Mouse (Mus musculus) common myeloid progenitor, adult 5-6 weeks (primary cell): Measurements from ENCODE around the gene Ifih1. TPM values are rescaled to one million over a fixed set of nuclear protein-coding genes. Genes with fewer than 3 reads are reported as not detected.

ENCODE experiments used
- ATAC-seq: replicated peaks from 2 replicates; pipeline ENCODE4 v1.8.0; 2016; ENCODE audit warnings: low read depth, mild to moderate bottlenecking, moderate TSS enrichment, inconsistent platforms; ENCODE audit not compliant: poor library complexity, severe bottlenecking
- total RNA-seq: library from RNA; stranded (forward); fragments of 200-1000, 187-1606 nt; gene quantifications from 2 replicates; pipeline ENCODE4 v1.2.3, GENCODE M21; 2017

Gene Ifih1
- 27.3 and 29.9 TPM in 2 replicates for total RNA-seq

- ATAC-seq = peak; percentile 91
These were observed at the start of gene Ifih1 for GRCm38 (mm10) chr2:62646014-62646645. Gene Ifih1, minus strand, starts transcription at chr2:62646255.

- ATAC-seq = peak; percentile 27
These were observed 39.9 kb upstream of the Ifih1 start for GRCm38 (mm10) chr2:62685934-62686333.

DNA sequence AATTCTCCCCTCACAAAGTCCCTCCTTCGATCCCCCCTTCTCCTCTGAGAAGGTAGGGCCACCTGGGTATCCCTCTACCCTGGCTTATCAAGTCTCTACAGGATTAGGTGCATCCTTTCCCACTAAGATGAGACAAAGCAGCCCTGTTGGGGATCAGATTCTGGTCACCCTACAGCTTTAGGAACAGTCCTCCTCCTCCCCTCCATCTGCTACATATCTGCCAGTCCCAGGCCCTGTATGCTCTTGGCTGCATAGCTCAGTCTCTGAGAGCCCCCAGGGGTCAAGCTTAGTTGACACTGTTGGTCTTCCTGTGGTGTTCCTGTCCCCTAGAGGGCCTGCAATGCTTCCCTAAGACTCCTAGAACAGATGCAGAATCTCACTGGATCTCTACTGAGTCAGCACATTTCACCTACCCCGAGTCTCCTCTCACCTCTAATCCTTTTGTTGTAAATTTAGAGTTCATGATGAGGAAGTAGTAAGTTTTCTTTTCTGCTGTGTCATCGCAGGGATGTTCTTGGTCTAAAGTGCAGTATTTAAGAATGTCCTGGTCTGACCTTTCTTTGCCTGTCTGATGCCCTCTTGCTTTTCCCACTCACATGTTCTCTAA, 39.0 kb upstream of the Ifih1 start:
- ATAC-seq = peak; percentile 92

DNA sequence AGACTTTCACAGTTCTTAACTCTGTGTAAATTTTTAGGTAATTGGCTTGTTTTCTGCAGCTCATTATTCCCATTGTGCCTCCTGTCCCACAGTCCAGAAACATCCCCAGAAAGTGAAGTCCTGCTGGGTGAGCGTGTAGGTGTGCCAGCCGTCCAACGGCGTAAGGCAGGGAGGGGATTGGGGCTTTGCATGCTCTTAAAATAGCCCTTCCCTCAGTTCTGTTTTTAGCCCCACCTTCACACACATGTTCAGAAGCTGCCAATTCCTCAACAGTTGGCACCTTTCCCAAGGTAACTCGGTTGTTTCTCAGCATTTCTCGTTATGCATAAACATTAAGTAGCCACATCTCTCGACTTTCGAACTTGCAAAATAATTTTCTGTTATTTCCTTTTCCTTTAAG, 35.6 kb upstream of the Ifih1 start:
- ATAC-seq = no peak

DNA sequence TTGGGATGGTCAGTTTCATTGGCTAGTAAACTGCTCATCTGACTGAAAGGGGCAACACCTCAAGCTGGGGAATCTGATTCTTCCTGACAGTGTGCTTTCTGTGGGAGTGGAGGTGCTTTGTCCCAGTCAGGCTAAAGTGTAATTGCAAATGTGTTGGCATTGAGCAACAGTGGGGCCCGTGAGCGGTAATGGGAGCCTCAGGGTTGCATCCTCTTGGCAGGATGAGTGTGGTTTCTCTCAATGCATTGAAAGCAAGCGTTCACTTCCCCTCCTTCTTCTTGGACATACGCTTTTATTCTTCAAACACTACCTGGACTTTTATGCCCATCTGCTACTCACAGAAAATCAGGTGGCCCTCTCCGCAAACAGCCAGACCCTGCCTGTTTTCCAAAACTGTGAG, 26.7 kb upstream of the Ifih1 start:
- ATAC-seq = peak; percentile 73

DNA sequence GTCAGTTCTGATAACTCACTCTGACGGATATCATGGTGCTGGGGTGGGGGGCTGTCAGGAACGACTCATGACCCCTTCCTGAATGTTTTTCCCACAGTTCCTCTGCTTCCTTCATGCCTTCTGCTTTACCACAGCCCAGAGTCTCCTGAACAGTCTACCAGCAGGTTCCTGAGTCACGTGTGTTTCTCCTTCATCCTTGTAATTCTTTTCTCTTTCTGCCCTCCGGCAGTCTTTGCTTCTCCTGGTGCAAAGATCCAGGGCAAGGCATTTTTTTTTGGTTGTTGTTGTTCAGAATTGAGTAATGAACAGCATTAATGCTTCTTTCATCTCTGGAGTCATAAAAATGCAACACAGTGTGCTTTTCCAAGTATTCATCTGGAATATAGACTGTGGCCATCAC, 24.7 kb upstream of the Ifih1 start:
- no peak for ATAC-seq

DNA sequence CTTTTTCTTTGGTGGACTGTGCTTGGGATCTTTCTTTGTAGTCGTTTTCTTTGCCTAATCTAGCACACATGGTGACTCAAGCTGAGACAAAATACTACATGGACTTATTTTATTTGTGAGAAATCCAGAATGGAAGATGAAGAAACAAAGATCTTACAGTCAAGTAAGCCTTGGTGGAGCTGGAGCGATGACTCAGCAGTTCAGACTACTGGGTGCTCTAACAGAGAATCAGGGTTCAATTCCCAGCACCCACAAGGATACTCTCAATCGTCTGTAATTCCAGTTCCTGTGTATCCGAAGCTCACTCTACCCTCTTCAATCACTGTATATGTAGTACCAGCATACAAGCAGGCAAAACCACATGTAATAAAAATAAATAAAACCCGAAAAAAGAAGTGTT, 24.2 kb upstream of the Ifih1 start:
- ATAC-seq = no peak

- no peak for ATAC-seq
These were observed 23.8 kb upstream of the Ifih1 start for GRCm38 (mm10) chr2:62669848-62670247.

GRCm38 (mm10) chr2:62665536-62665935, 19.5 kb upstream of the Ifih1 start:
- no peak for ATAC-seq

DNA sequence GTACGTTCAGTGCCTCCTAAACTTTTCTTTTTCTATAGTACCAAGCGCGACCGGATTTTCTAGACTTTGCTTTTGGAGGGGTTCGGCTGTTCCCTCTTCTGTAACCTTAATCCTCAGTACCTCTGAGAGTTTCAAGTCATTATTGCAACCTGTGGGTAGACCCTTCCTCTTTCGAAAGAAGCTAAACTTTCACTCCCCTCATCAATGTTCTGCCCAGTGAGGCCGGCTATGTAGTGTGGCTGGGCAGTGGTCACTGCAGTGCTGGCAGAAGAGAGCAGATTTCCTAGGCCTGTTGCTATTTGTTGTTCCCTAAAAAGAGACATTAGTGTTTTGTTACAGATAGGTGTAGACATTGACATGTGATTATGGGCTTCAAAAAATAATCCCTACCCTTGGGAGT, 18.8 kb upstream of the Ifih1 start:
- ATAC-seq = 0 out of 2 replicates have a peak, but pooled peaks have one; percentile 10

DNA sequence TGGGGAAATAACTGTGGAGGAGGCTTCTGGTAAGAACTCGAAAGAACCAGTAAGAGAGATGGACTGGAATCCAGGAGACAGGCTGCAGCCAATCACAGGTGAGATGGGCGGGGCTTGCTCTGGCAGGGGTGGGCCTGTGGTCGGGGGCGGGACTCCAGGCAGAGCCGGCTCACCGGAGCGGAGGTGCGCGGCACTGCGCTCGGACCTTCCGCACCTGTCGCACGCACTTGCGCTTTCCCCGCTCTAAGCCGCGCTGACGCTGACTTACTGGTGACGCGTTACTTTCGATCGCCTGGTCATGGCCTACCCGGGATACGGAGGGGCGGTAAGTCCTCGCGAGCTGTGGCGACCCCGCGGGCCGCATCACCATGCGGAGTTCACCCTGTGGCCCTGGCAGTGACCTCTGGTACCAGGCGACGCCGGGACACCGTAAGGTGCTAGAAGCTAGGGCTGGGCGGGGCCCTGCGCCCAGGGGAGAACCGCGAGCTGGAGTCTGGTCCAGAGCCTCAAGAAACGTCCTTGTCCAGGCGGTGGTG, 18.1 kb upstream of the Ifih1 start, which contains the start of gene Gca:
Gene Gca, plus strand, starts transcription at position 151 of the 536 bp plus-strand sequence.
- peak; percentile 97 for ATAC-seq

GRCm38 (mm10) chr2:62662560-62662959, 16.5 kb upstream of the Ifih1 start:
- no peak for ATAC-seq

DNA sequence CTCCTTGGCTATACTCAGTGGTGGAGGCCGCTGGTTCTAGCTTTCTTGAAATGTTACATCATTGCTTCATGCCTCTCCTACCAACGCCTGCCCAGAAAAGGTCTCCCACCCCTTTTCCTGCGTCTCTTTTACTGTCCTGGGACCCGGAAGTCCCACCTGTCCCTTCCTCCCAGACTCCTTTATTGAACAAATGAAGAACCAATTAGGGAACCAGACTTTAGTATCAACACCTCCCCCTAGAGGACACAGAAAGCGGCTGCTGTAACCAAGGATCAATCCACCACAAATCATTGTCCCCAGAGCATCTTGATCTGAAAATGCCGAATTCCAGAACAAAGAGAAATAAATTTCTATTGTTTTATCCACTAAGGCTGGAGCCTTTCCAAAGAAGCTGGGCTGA, 14.5 kb upstream of the Ifih1 start:
- ATAC-seq = no peak

GRCm38 (mm10) chr2:62656072-62656471, 10.0 kb upstream of the Ifih1 start:
- ATAC-seq = 0 out of 2 replicates have a peak, but pooled peaks have one; percentile 37

DNA sequence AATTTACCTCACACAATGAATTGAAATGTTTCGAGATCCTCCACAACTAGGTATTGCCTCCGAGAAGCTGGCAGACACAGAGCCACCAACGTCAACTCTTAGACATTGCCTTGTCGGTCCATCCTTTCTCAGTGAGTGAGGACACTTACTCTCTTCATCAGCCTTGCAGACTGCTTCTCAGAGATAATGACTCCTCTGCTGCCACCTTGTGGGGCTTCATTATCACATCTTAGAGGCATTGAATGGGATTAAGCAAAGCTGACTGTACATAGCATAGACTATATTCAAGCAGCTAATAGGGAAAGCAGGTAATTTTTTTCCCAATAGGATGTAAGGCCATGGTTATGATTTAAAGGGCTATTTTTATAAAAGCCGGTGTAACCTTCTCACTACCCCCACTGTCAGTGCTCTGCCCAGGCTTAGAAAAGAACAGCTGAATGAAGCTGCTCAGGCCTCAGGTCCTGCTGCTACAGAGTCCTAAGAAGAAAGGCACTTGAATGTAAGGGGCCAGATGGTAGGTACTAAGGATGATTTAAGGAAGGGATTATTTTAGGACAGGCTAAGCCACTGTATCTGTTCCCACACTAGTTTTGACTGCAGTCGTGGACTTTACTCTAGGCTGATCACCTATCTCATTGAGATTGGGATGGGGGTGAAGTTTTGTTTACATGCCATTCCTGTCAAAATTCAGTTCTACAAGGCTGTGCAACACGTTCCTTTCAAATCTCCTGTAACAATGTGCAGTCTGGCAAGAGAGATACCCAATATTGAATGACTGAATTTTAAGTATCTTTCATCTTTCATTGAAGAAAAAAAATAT, 8.7 kb upstream of the Ifih1 start:
- peak; percentile 99 for ATAC-seq

GRCm38 (mm10) chr2:62652466-62652865, 6.4 kb upstream of the Ifih1 start:
- ATAC-seq = no peak

DNA sequence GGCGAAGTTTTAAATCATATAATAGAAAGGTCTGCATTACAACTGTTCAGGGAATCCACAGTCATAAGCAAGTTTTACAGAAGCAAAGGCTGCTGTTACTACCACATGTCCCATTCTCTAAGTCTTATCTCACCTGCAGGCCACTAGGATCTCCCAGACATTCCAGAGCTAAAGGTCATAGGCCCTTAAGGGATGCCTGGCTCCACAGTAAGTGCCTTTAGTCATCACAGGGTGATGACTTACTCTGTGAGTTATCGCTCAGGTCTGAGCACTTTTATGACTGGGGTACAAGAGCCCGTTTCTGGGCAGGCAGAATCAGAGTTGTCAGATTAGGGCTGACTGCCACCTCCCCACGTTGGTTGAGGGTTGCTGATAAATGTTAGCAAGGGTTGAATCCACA, 5.8 kb upstream of the Ifih1 start:
- no peak for ATAC-seq

DNA sequence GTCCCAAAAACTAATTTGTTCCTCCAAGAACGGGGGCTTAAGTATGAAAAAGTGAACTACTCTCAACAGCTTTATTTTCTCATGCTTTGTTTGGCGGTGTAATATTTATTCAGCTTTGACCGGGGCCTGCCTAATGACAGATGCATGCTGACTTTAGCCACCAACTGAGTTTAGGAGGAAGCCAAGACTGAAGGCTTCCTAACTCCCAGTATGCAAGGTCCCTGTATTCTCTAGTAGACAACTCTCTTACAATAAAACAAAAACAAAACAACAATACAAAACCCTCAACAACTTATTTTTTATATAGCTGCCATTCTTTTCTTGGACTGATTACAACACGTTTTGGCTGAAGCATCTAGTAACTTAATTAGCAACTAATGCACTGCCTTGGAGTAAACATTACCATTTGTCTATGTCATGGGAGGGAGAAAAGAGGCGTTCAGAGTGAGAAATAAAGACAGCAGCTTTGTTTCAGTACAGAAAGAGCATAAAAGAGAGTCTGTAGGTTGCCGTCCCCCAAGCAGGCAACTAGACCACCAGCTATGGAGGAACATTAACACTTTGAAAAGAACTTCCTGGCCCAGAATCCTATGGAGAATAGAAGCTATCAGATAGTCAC, 725 bp upstream of the Ifih1 start:
- ATAC-seq = no peak

GRCm38 (mm10) chr2:62645475-62645874, 580 bp downstream of the Ifih1 start:
- ATAC-seq = peak; percentile 23; the same call in 1 of the 2 replicates

GRCm38 (mm10) chr2:62644891-62645290, 1.2 kb downstream of the Ifih1 start:
- no peak for ATAC-seq
